Mouse (Mus musculus) liver, embryonic 16.5 days (tissue): ENCODE data around the gene Ciao2a. TPM values are rescaled to one million over a fixed set of nuclear protein-coding genes. Genes with fewer than 3 reads are reported as not detected.

Experiments
- ATAC-seq: fragments of 200-750 bp; cut with Nextera tagmentation; 2 replicates; pipeline ENCODE4 v1.8.0; 2017; ENCODE audit warnings: low read depth, mild to moderate bottlenecking, moderate number of reproducible peaks, moderate library complexity
- H3K27ac ChIP-seq: fragments of 300-500 bp; sonication (generic); 2 replicates; pipeline ENCODE4 v1.5.1; 2014; ENCODE audit warnings: mild to moderate bottlenecking, low read length
- H3K27me3 ChIP-seq: fragments of 300-500 bp; sonication (generic); 2 replicates; pipeline ENCODE4 v1.6.1; 2014; ENCODE audit warnings: low read depth, low read length, mixed read lengths; ENCODE audit not compliant: control insufficient read depth, insufficient read depth
- H3K36me3 ChIP-seq: fragments of 300-500 bp; sonication (generic); 2 replicates; pipeline ENCODE4 v1.6.1; 2014; ENCODE audit warnings: mild to moderate bottlenecking; ENCODE audit not compliant: control insufficient read depth, insufficient read depth
- H3K4me1 ChIP-seq: fragments of 300-500 bp; sonication (generic); 2 replicates; pipeline ENCODE4 v1.6.1; 2014; ENCODE audit warnings: low read depth, low read length, mixed read lengths; ENCODE audit not compliant: control insufficient read depth
- H3K4me2 ChIP-seq: fragments of 300-500 bp; sonication (generic); 2 replicates; pipeline ENCODE4 v1.6.1; 2014; ENCODE audit warnings: low read depth, low read length, mixed read lengths
- H3K4me3 ChIP-seq: fragments of 300-500 bp; sonication (generic); 2 replicates; pipeline ENCODE4 v1.5.1; 2014; ENCODE audit warnings: low read depth, mild to moderate bottlenecking, low read length
- H3K9ac ChIP-seq: fragments of 300-500 bp; sonication (generic); 2 replicates; pipeline ENCODE4 v1.6.1; 2014; ENCODE audit warnings: low read depth, low read length
- H3K9me3 ChIP-seq: fragments of 300-500 bp; sonication (generic); replicated peaks from 2 replicates; pipeline ENCODE4 v1.6.1; 2016; ENCODE audit warnings: low read length; ENCODE audit not compliant: control insufficient read depth
- WGBS: fragments of 180-500 bp; shearing (Covaris S2); extraction: QIAGEN DNeasy Blood & Tissue Kit; methylation state at CpG from one replicate; pipeline ENCODE4 v1.1.7; 2014; ENCODE audit not compliant: insufficient replicate concordance; 5-methylcytosine and 5-hydroxymethylcytosine counted together
- polyA plus RNA-seq: library from polyadenylated mRNA; unstranded; fragments of >200 nt; fragmentation: Nextera tagmentation; extraction: Ambion mirVana; gene quantifications from 2 replicates; pipeline ENCODE4 v1.2.1, GENCODE M21; 2015

Gene Ciao2a
- polyA plus RNA-seq, 1 experiment from 2014 or later = 110 TPM

- no peak for ATAC-seq
- Histone ChIP-seq H3K27ac (no peak overlapping the region), H3K9me3 (no peaks in the 10 kb centered on the region), H3K4me1 (no peaks in the 10 kb centered on the region), H3K27me3 (no peaks in the 10 kb centered on the region), H3K4me3 (no peak overlapping the region), H3K4me2 (no peak overlapping the region), H3K9ac (no peak overlapping the region), H3K36me3 (peaks cover 13% of the 10 kb centered on the region)
- WGBS = 9% methylated on average over 6 of the region's 6 CpGs
These were observed 17.8 kb downstream of the Ciao2a start for GRCm38 (mm10) chr9:66144248-66144647.

- Histone ChIP-seq H3K4me2 (no peak overlapping the region), H3K4me1 (no peaks in the 10 kb centered on the region), H3K9ac (no peak overlapping the region), H3K4me3 (no peak overlapping the region), H3K27ac (no peak overlapping the region), H3K9me3 (no peaks in the 10 kb centered on the region), H3K27me3 (no peaks in the 10 kb centered on the region; the same call in 1 of the 2 replicates), H3K36me3 (no peaks in the 10 kb centered on the region)
- 0 out of 2 replicates have a peak, but pooled peaks have one; percentile 16 for ATAC-seq
These were observed 19.7 kb downstream of the Ciao2a start for GRCm38 (mm10) chr9:66146141-66146540.

GRCm38 (mm10) chr9:66152011-66152410 lies 25.6 kb downstream of the Ciao2a start:
- H3K27me3 ChIP-seq = no peaks in the 10 kb centered on the region; the same call in 1 of the 2 replicates
- H3K4me1 ChIP-seq = no peaks in the 10 kb centered on the region
- H3K27ac ChIP-seq = no peak overlapping the region
- no peak overlapping the region for H3K4me2 ChIP-seq
- 60% methylated on average over 9 of the region's 9 CpGs for WGBS
- H3K9ac ChIP-seq = no peak overlapping the region
- no peak for ATAC-seq
- H3K9me3 ChIP-seq = no peaks in the 10 kb centered on the region
- no peak overlapping the region for H3K4me3 ChIP-seq
- H3K36me3 ChIP-seq = no peaks in the 10 kb centered on the region

GRCm38 (mm10) chr9:66153594-66153993 lies 27.2 kb downstream of the Ciao2a start:
- 63% methylated on average over 6 of the region's 6 CpGs for WGBS
- ATAC-seq = no peak
- no peak overlapping the region for H3K9ac ChIP-seq

GRCm38 (mm10) chr9:66154013-66154412 lies 27.6 kb downstream of the Ciao2a start:
- Histone ChIP-seq H3K27ac (no peak overlapping the region), H3K36me3 (no peaks in the 10 kb centered on the region), H3K9me3 (no peaks in the 10 kb centered on the region), H3K4me1 (peaks cover 13% of the 10 kb centered on the region), H3K4me2 (no peak overlapping the region), H3K27me3 (no peaks in the 10 kb centered on the region; the same call in 1 of the 2 replicates), H3K4me3 (no peak overlapping the region), H3K9ac (no peak overlapping the region)
- ATAC-seq = no peak
- 80% methylated on average over 9 of the region's 9 CpGs for WGBS

More at GRCm38 (mm10) chr9:66153594-66153993, 27.2 kb downstream of the Ciao2a start:
- no peaks in the 10 kb centered on the region; the same call in 1 of the 2 replicates for H3K27me3 ChIP-seq
- H3K4me1 ChIP-seq = peaks cover 9% of the 10 kb centered on the region
- H3K4me2 ChIP-seq = no peak overlapping the region
- H3K27ac ChIP-seq = no peak overlapping the region
- H3K4me3 ChIP-seq = no peak overlapping the region
- no peaks in the 10 kb centered on the region for H3K36me3 ChIP-seq
- H3K9me3 ChIP-seq = no peaks in the 10 kb centered on the region

GRCm38 (mm10) chr9:66155534-66155933 lies 29.1 kb downstream of the Ciao2a start:
- H3K36me3 ChIP-seq = no peaks in the 10 kb centered on the region
- H3K4me2 ChIP-seq = no peak overlapping the region
- no peak overlapping the region for H3K4me3 ChIP-seq
- H3K9ac ChIP-seq = no peak overlapping the region
- ATAC-seq = no peak
- H3K27me3 ChIP-seq = no peaks in the 10 kb centered on the region; the same call in 1 of the 2 replicates
- H3K27ac ChIP-seq = no peak overlapping the region
- 48% methylated on average over 1 of the region's 1 CpGs for WGBS
- no peaks in the 10 kb centered on the region for H3K9me3 ChIP-seq
- H3K4me1 ChIP-seq = peaks cover 20% of the 10 kb centered on the region

- H3K4me1 ChIP-seq = peaks cover 30% of the 10 kb centered on the region
- H3K9me3 ChIP-seq = no peaks in the 10 kb centered on the region
- peak within 1 kb of the TSS; percentile 86 for H3K9ac ChIP-seq
- H3K4me2 ChIP-seq = peak within 1 kb of the TSS; percentile 80
- no peaks in the 10 kb centered on the region for H3K27me3 ChIP-seq
- WGBS = under 1% methylated on average over 43 of the region's 58 CpGs
- ATAC-seq = peak; percentile 95
- no peaks in the 10 kb centered on the region for H3K36me3 ChIP-seq
- H3K4me3 ChIP-seq = peak within 1 kb of the TSS; percentile 77
- peak within 1 kb of the TSS; percentile 86 for H3K27ac ChIP-seq
These were observed 31.8 kb downstream of the Ciao2a start, which contains the start of gene Dapk2 for GRCm38 (mm10) chr9:66157958-66158830. TSS of gene Dapk2 (plus strand) at chr9:66158223.

- Histone ChIP-seq H3K4me1 (peaks cover 30% of the 10 kb centered on the region), H3K4me2 (peak overlapping the region; percentile 80), H3K4me3 (peak overlapping the region; percentile 77), H3K27me3 (no peaks in the 10 kb centered on the region), H3K9ac (peak overlapping the region; percentile 86), H3K27ac (peak overlapping the region; percentile 86), H3K36me3 (no peaks in the 10 kb centered on the region), H3K9me3 (no peaks in the 10 kb centered on the region)
- peak; percentile 65 for ATAC-seq
- WGBS = 60% methylated on average over 6 of the region's 6 CpGs
These were observed 32.5 kb downstream of the Ciao2a start for GRCm38 (mm10) chr9:66158885-66159430.

GRCm38 (mm10) chr9:66160155-66160554 lies 33.7 kb downstream of the Ciao2a start:
- WGBS = 86% methylated on average over 2 of the region's 2 CpGs

More at GRCm38 (mm10) chr9:66160155-66160554, 33.7 kb downstream of the Ciao2a start:
- Histone ChIP-seq H3K9me3 (no peaks in the 10 kb centered on the region), H3K27ac (no peak overlapping the region), H3K27me3 (no peaks in the 10 kb centered on the region), H3K36me3 (no peaks in the 10 kb centered on the region), H3K4me3 (peak overlapping the region; percentile 77; the same call in 1 of the 2 replicates), H3K9ac (no peak overlapping the region), H3K4me2 (no peak overlapping the region), H3K4me1 (peaks cover 30% of the 10 kb centered on the region)
- no peak for ATAC-seq
